Comparison of ENCODE assay signal across 7 mouse cellular contexts in the genomic region with DNA sequence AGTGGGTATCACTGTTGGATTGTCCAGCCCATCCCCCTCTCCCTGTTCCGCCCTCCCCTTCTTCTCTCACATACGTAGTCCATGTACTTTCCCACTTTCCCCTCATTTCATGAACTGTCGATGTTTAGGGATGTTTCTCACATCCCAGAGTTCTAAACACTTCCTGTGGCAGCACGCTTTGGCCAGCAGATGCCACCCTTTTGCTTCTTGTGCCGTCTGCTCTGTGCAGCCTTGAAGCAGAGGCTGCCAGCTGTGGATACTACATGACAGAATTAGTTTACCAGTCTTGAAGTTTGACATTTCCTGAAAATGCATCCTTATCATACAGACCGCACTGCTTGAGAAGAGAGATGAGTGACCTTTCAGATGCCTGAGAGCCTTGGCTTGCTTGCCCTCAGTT. TPM values are rescaled to one million over a fixed set of nuclear protein-coding genes. Genes with fewer than 3 reads are reported as not detected.
DNase-seq lines count a peak whose midpoint lies in the region; ATAC-seq lines count a peak whose summit lies in the region.

No protein-coding gene starts in this region.

- no peaks in the 10 kb centered on the region for H3K27me3 ChIP-seq in midbrain, embryonic 14.5 days (ENCODE audit: control insufficient read depth, insufficient read depth, low read length)
- H3K27me3 ChIP-seq in forebrain, embryonic 16.5 days (replicated peaks; ENCODE audit: control insufficient read depth, insufficient read depth, low read length) = no peaks in the 10 kb centered on the region

- H3K27ac ChIP-seq in midbrain, embryonic 14.5 days (replicated peaks; ENCODE audit: low read depth, low read length) = no peak overlapping the region
- H3K27ac ChIP-seq in forebrain, embryonic 16.5 days (ENCODE audit: low read length) = no peak overlapping the region

- ATAC-seq in midbrain, embryonic 14.5 days (ENCODE audit: low FRiP score, low TSS enrichment) = no peak
- ATAC-seq in forebrain, embryonic 16.5 days = no peak

- H3K36me3 ChIP-seq in midbrain, embryonic 14.5 days (ENCODE audit: control insufficient read depth, insufficient read depth, low read length) = peaks cover 17% of the 10 kb centered on the region
- H3K36me3 ChIP-seq in forebrain, embryonic 16.5 days (ENCODE audit: control insufficient read depth, insufficient read depth) = no peaks in the 10 kb centered on the region

- no peak overlapping the region for H3K9ac ChIP-seq in midbrain, embryonic 14.5 days (replicated peaks; ENCODE audit: low read length)
- no peak overlapping the region for H3K9ac ChIP-seq in forebrain, embryonic 16.5 days (replicated peaks; ENCODE audit: low read depth, low read length)

- H3K4me3 ChIP-seq in midbrain, embryonic 14.5 days (replicated peaks; ENCODE audit: low read depth, low read length) = no peak overlapping the region
- H3K4me3 ChIP-seq in forebrain, embryonic 16.5 days (replicated peaks; ENCODE audit: low read length) = no peak overlapping the region

- H3K9me3 ChIP-seq in midbrain, embryonic 14.5 days (ENCODE audit: control insufficient read depth, low read length) = no peaks in the 10 kb centered on the region
- H3K9me3 ChIP-seq in forebrain, embryonic 16.5 days (ENCODE audit: control insufficient read depth, low read length) = no peaks in the 10 kb centered on the region

- WGBS in midbrain, embryonic 14.5 days = 56% methylated on average over 6 of the region's 6 CpGs
- WGBS in forebrain, embryonic 16.5 days = 59% methylated on average over 6 of the region's 6 CpGs

- H3K4me2 ChIP-seq in midbrain, embryonic 14.5 days (ENCODE audit: low read length) = no peak overlapping the region
- no peak overlapping the region for H3K4me2 ChIP-seq in forebrain, embryonic 16.5 days (ENCODE audit: low read length)

- 0 out of 2 replicates have a peak, but pooled peaks cover 5% of the 10 kb centered on the region for H3K4me1 ChIP-seq in midbrain, embryonic 14.5 days (ENCODE audit: control insufficient read depth, insufficient read depth, low read length)
- peaks cover 4% of the 10 kb centered on the region; the same call in 1 of the 2 replicates for H3K4me1 ChIP-seq in forebrain, embryonic 16.5 days (replicated peaks; ENCODE audit: control insufficient read depth, insufficient read depth, low read length)

- peak; percentile 53 for DNase-seq in layer of hippocampus, adult 11-12 months (ENCODE audit: low spot score)
- DNase-seq in layer of hippocampus, postnatal 25 days (ENCODE audit: extremely low spot score in 1 of 2, low spot score in 1 of 2) = no peak
- DNase-seq in adrenal gland, adult 8-10 months = peak; percentile 35
- peak; percentile 51 for DNase-seq in heart, postnatal 4 days
- peak; percentile 81 for DNase-seq in midbrain, embryonic 14.5 days
- DNase-seq in neural tube, embryonic 10.5 days (ENCODE audit: extremely low spot score, low spot score) = no peak

RNA-seq across cellular contexts. Expression of gene Kcns1, which starts 36.4 kb away (rescaled TPM):
- total RNA-seq in layer of hippocampus, postnatal 25 days (2021) = 1 to 10 TPM; 4.4 to 5.0 TPM
- under 1 TPM in 1 of 4 experiments, not detected in 3; 0.14 TPM for total RNA-seq in adrenal gland, adult 8-10 months (2022)
- total RNA-seq in heart, postnatal 4 days (2021) = under 1 TPM in 1 of 2 experiments, not detected in 1; 0.19 TPM
- 0.62 and 2.1 TPM in 2 replicates for polyA plus RNA-seq in midbrain, embryonic 14.5 days (2014; fragmentation: Nextera tagmentation; extraction: Ambion mirVana)
- polyA plus RNA-seq in forebrain, embryonic 16.5 days (2015; fragmentation: Nextera tagmentation; extraction: Ambion mirVana) = 1.1 and 1.3 TPM in 2 replicates

RNA-seq across cellular contexts. Expression of gene Wfdc5, which starts 48.0 kb away (rescaled TPM):
- total RNA-seq in layer of hippocampus, postnatal 25 days (2021) = not detected
- not detected for total RNA-seq in adrenal gland, adult 8-10 months (2022)
- total RNA-seq in heart, postnatal 4 days (2021) = not detected
- polyA plus RNA-seq in midbrain, embryonic 14.5 days (2014; fragmentation: Nextera tagmentation; extraction: Ambion mirVana) = not detected in 2 replicates
- not detected in 2 replicates for polyA plus RNA-seq in forebrain, embryonic 16.5 days (2015; fragmentation: Nextera tagmentation; extraction: Ambion mirVana)

RNA-seq across cellular contexts. Expression of gene Wfdc12, which starts 55.8 kb away (rescaled TPM):
- total RNA-seq in layer of hippocampus, postnatal 25 days (2021) = not detected
- 1 to 10 TPM in 1 of 4 experiments, under 1 TPM in 2, not detected in 1; 0.40 to 4.7 (median 0.67) TPM for total RNA-seq in adrenal gland, adult 8-10 months (2022)
- not detected for total RNA-seq in heart, postnatal 4 days (2021)
- polyA plus RNA-seq in midbrain, embryonic 14.5 days (2014; fragmentation: Nextera tagmentation; extraction: Ambion mirVana) = not detected in 2 replicates
- not detected in 2 replicates for polyA plus RNA-seq in forebrain, embryonic 16.5 days (2015; fragmentation: Nextera tagmentation; extraction: Ambion mirVana)

Comparison
In these comparisons a context has a peak if more than half of its experiments do, and no peak if none do; other contexts are left out.
1. DNase-seq: peak in layer of hippocampus, adult 11-12 months (single experiment), adrenal gland, adult 8-10 months (single experiment), heart, postnatal 4 days (single experiment) and midbrain, embryonic 14.5 days (single experiment); none in layer of hippocampus, postnatal 25 days (0 of 2) and neural tube, embryonic 10.5 days (single experiment).
2. RNA of gene Kcns1, which starts 36.4 kb away (total RNA-seq): 4.4 to 5.0 TPM in layer of hippocampus, postnatal 25 days; 0.19 TPM in heart, postnatal 4 days and 0.14 TPM in adrenal gland, adult 8-10 months; every median in the first group is over 4 times any median in the second.